Mouse (Mus musculus) forebrain, embryonic 11.5 days (tissue): Measurements from ENCODE around the gene Ncor2. TPM values are rescaled to one million over a fixed set of nuclear protein-coding genes. Genes with fewer than 3 reads are reported as not detected.
"Not testable (repeated sequence)": the region's sequence is repeated elsewhere in the genome, so short reads cannot be mapped to it uniquely, and the experiment has no call there.

Experiments
- ATAC-seq: fragments of 200-750 bp; cut with Nextera tagmentation; replicated peaks from 2 replicates; pipeline ENCODE4 v1.8.0; 2017; ENCODE audit warnings: moderate TSS enrichment; ENCODE audit not compliant: low FRiP score
- DNase-seq: peaks from one replicate; pipeline ENCODE4 v3.0.0-alpha.2; 2017; ENCODE audit warnings: low spot score
- H3K27ac ChIP-seq: fragments of 300-500 bp; sonication (generic); 2 replicates; pipeline ENCODE4 v1.5.1; 2014; ENCODE audit warnings: low read depth, low read length
- H3K27me3 ChIP-seq: fragments of 300-500 bp; sonication (generic); 2 replicates; pipeline ENCODE4 v1.6.1; 2014; ENCODE audit warnings: mild to moderate bottlenecking, low read length, mixed read lengths; ENCODE audit not compliant: control insufficient read depth, insufficient read depth
- H3K36me3 ChIP-seq: fragments of 300-500 bp; sonication (generic); 2 replicates; pipeline ENCODE4 v1.6.1; 2014; ENCODE audit warnings: mild to moderate bottlenecking, low read length, moderate library complexity, mixed read lengths; ENCODE audit not compliant: control insufficient read depth, insufficient read depth
- H3K4me1 ChIP-seq: fragments of 300-500 bp; sonication (generic); replicated peaks from 2 replicates; pipeline ENCODE4 v1.6.1; 2014; ENCODE audit warnings: low read length, mixed read lengths; ENCODE audit not compliant: control insufficient read depth, insufficient read depth
- H3K4me2 ChIP-seq: fragments of 300-500 bp; sonication (generic); 2 replicates; pipeline ENCODE4 v1.6.1; 2014; ENCODE audit warnings: low read depth, mild to moderate bottlenecking, low read length, moderate library complexity, mixed read lengths; ENCODE audit not compliant: severe bottlenecking
- H3K4me3 ChIP-seq: fragments of 300-500 bp; sonication (generic); 2 replicates; pipeline ENCODE4 v1.5.1; 2014; ENCODE audit warnings: low read depth, low read length
- H3K9ac ChIP-seq: fragments of 300-500 bp; sonication (generic); 2 replicates; pipeline ENCODE4 v1.6.1; 2014; ENCODE audit warnings: low read length
- H3K9me3 ChIP-seq: fragments of 300-500 bp; sonication (generic); 2 replicates; pipeline ENCODE4 v1.6.1; 2016; ENCODE audit warnings: low read length, mixed read lengths; ENCODE audit not compliant: control insufficient read depth
- WGBS: fragments of 180-500 bp; shearing (Covaris S2); extraction: QIAGEN DNeasy Blood & Tissue Kit; methylation state at CpG from one replicate; pipeline ENCODE4 v1.1.7; 2014; 5-methylcytosine and 5-hydroxymethylcytosine counted together
- polyA plus RNA-seq: library from polyadenylated mRNA; unstranded; fragments of >200 nt; fragmentation: Nextera tagmentation; extraction: Ambion mirVana; gene quantifications from 2 replicates; pipeline ENCODE4 v1.2.1, GENCODE M21; 2014

Gene Ncor2
- polyA plus RNA-seq, 1 experiment from 2014 or later: 27.3 TPM

- Histone ChIP-seq H3K4me1 (peaks cover 8% of the 10 kb centered on the region; the same call in 1 of the 2 replicates), H3K36me3 (no peaks in the 10 kb centered on the region), H3K4me3 (0 out of 2 replicates have a peak overlapping the region, but pooled peaks have one; percentile 9), H3K9me3 (no peaks in the 10 kb centered on the region), H3K9ac (peak overlapping the region; percentile 56), H3K4me2 (peak overlapping the region; percentile 45), H3K27me3 (no peaks in the 10 kb centered on the region), H3K27ac (peak overlapping the region; percentile 83)
- 8% methylated on average over 24 of the region's 24 CpGs for WGBS
- DNase-seq: peak; percentile 88
- ATAC-seq: peak; percentile 82
Measured at GRCm38 (mm10) chr5:125215930-125216459, 37.0 kb upstream of the Ncor2 start.

- Histone ChIP-seq H3K9ac (peak overlapping the region; percentile 56), H3K36me3 (no peaks in the 10 kb centered on the region), H3K4me3 (0 out of 2 replicates have a peak overlapping the region, but pooled peaks have one; percentile 9), H3K4me2 (peak overlapping the region; percentile 45), H3K4me1 (peaks cover 8% of the 10 kb centered on the region; the same call in 1 of the 2 replicates), H3K27ac (peak overlapping the region; percentile 83), H3K27me3 (no peaks in the 10 kb centered on the region), H3K9me3 (no peaks in the 10 kb centered on the region)
- ATAC-seq: 0 out of 2 replicates have a peak, but pooled peaks have one; percentile 13
- WGBS: 25% methylated on average over 11 of the region's 11 CpGs
- no peak for DNase-seq
Measured at GRCm38 (mm10) chr5:125215346-125215929, 36.4 kb upstream of the Ncor2 start.

DNA sequence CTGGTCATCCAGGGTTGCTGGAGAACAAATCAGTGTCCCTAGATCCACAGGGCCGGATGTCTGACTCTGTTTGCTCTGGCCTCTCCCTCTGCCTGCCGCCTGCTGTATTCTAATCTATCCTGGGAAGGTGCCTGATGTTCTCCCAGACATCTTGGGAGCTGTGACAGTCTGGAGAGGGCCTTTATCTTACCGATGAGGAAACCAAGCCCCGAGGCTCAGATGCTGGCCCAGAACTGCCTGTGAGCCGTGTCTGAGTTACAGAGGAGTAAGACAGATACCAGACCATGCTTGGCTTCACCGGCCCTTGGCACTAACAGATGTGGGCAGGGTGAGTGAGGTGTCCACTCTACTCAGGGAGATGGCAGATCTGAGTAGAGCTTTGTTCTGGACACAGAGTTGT lies 35.0 kb upstream of the Ncor2 start:
- Histone ChIP-seq H3K27ac (no peak overlapping the region), H3K4me3 (no peak overlapping the region), H3K4me2 (no peak overlapping the region), H3K27me3 (no peaks in the 10 kb centered on the region), H3K9me3 (no peaks in the 10 kb centered on the region), H3K9ac (no peak overlapping the region), H3K4me1 (peaks cover 8% of the 10 kb centered on the region; the same call in 1 of the 2 replicates), H3K36me3 (no peaks in the 10 kb centered on the region)
- DNase-seq (no peak), ATAC-seq (no peak)
- WGBS: 90% methylated on average over 6 of the region's 6 CpGs

- H3K4me1 ChIP-seq: peaks cover 15% of the 10 kb centered on the region
- not testable (repeated sequence) for H3K27me3 ChIP-seq, H3K4me2 ChIP-seq, H3K36me3 ChIP-seq, DNase-seq, H3K4me3 ChIP-seq, ATAC-seq, H3K9me3 ChIP-seq, H3K27ac ChIP-seq, H3K9ac ChIP-seq
- WGBS: 88% methylated on average over 3 of the region's 3 CpGs
Measured at GRCm38 (mm10) chr5:125204910-125205309, 25.9 kb upstream of the Ncor2 start.

DNA sequence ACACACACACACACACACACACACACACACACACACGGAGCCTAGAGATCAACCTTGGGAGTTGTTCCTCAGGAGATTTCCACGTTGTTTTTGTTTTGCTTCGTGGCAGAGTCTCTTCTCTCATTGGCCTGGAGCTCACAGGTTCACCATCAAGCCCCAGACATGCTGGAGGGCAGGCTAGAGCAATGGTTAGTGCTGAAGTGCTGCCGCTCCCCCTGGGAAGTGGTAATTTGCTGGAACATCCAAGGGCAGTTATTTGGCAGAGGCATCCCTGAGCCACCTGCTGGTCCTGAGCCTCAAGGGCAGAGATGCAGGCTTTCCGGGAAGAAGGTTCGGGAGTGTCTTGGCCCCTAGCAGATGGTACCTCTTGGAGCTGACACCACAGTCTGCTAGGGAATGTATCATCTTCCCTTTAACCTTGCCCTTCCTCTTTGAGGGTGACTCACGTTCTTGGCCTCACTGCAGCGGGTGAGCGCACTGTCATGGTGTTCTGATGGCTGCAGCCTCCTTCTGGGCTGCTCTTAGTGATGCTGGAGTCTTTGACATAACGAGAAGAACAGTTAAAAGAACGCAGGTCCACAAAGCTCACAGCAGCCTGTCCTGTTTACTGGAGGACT lies 25.3 kb upstream of the Ncor2 start:
- no peak overlapping the region for H3K4me3 ChIP-seq
- DNase-seq (no peak), ATAC-seq (no peak)
- no peak overlapping the region for H3K4me2 ChIP-seq
- H3K27ac ChIP-seq: no peak overlapping the region
- no peaks in the 10 kb centered on the region for H3K9me3 ChIP-seq
- 83% methylated on average over 11 of the region's 11 CpGs for WGBS
- peaks cover 15% of the 10 kb centered on the region for H3K4me1 ChIP-seq
- no peak overlapping the region for H3K9ac ChIP-seq
- no peaks in the 10 kb centered on the region for H3K27me3 ChIP-seq
- H3K36me3 ChIP-seq: no peaks in the 10 kb centered on the region

GRCm38 (mm10) chr5:125203759-125204158 lies 24.7 kb upstream of the Ncor2 start:
- peak overlapping the region; percentile 59; the same call in 1 of the 2 replicates for H3K27ac ChIP-seq
- DNase-seq (no peak), ATAC-seq (no peak)
- H3K4me3 ChIP-seq: no peak overlapping the region
- no peaks in the 10 kb centered on the region for H3K36me3 ChIP-seq
- peaks cover 15% of the 10 kb centered on the region for H3K4me1 ChIP-seq
- no peak overlapping the region for H3K9ac ChIP-seq
- 67% methylated on average over 11 of the region's 11 CpGs for WGBS
- H3K4me2 ChIP-seq: no peak overlapping the region
- H3K27me3 ChIP-seq: no peaks in the 10 kb centered on the region
- H3K9me3 ChIP-seq: no peaks in the 10 kb centered on the region

DNA sequence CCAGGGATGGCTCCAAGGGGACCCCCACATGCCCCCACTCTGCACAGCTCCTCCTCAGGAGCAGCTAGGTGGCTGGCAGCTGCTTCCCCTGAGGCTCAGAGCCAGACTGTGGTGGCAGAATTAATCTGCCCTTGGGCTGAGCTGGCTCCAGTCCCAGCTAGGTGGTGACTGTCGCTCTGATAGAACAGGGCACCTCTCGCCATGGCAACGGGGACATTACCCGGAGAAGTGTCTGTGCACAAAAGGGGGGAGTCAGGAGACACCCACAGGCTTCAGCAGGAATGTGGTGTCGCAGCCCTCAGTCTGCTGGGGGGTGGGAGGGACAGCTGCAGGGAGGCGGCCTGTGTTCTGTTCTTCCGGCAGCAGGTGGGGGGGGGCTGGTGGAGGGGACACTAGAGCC lies 24.1 kb upstream of the Ncor2 start:
- 22% methylated on average over 7 of the region's 7 CpGs for WGBS
- H3K9me3 ChIP-seq: no peaks in the 10 kb centered on the region
- H3K27me3 ChIP-seq: no peaks in the 10 kb centered on the region
- no peak overlapping the region for H3K4me2 ChIP-seq
- no peaks in the 10 kb centered on the region for H3K36me3 ChIP-seq
- DNase-seq: peak; percentile 77
- ATAC-seq: peak; percentile 81
- H3K27ac ChIP-seq: no peak overlapping the region
- peak overlapping the region; percentile 4; the same call in 1 of the 2 replicates for H3K9ac ChIP-seq
- H3K4me1 ChIP-seq: peaks cover 15% of the 10 kb centered on the region
- no peak overlapping the region for H3K4me3 ChIP-seq

- no peaks in the 10 kb centered on the region for H3K9me3 ChIP-seq
- peaks cover 15% of the 10 kb centered on the region for H3K4me1 ChIP-seq
- ATAC-seq (no peak), DNase-seq (no peak)
- H3K4me2 ChIP-seq: no peak overlapping the region
- no peaks in the 10 kb centered on the region for H3K36me3 ChIP-seq
- H3K4me3 ChIP-seq: no peak overlapping the region
- 91% methylated on average over 5 of the region's 5 CpGs for WGBS
- no peak overlapping the region for H3K9ac ChIP-seq
- H3K27me3 ChIP-seq: no peaks in the 10 kb centered on the region
- no peak overlapping the region for H3K27ac ChIP-seq
Measured at GRCm38 (mm10) chr5:125202100-125202499, 23.1 kb upstream of the Ncor2 start.
